Mouse (Mus musculus) erythroblast, embryonic 14.5 days (primary cell): ENCODE results near the gene Adora1.

Experiments used
- GATA1 ChIP-seq: IDR thresholded peaks from 2 replicates; pipeline ENCODE4 v1.6.1; 2012; ENCODE audit warnings: low read length, inconsistent platforms, mixed read lengths
- TAL1 ChIP-seq: IDR thresholded peaks from 3 replicates; pipeline ENCODE4 v1.6.1; 2012; ENCODE audit warnings: low read length, inconsistent platforms, mixed read lengths

DNA sequence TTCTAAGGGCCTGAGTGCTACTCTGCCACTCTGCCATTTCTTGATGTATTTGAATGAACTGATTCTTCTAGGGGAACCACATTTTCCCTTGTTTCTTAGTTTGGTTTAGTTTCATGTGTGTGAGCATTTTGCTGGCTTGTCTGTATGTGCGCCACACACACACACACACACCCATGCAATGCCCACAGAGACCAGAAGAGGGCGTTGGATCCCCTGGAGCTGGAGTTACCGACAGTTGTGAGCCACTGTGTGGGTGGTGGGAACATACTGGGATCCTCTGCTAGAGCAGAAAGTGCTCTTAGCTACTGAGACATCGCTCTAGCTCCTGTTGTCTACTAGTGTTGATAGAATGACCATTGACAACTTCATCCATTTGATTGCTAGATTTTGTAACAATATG, 46.3 kb upstream of the Adora1 start:
- TF ChIP-seq GATA1 (no peak), TAL1 (no peak)
